Mouse (Mus musculus): Measurements from ENCODE around the gene Ccdc88b. TPM values are rescaled to one million over a fixed set of nuclear protein-coding genes. Genes with fewer than 3 reads are reported as not detected.

Gene Ccdc88b
- 58.3 and 173 TPM in 2 replicates for polyA plus RNA-seq (2012; ENCODE audit: low replicate concordance)

DNA sequence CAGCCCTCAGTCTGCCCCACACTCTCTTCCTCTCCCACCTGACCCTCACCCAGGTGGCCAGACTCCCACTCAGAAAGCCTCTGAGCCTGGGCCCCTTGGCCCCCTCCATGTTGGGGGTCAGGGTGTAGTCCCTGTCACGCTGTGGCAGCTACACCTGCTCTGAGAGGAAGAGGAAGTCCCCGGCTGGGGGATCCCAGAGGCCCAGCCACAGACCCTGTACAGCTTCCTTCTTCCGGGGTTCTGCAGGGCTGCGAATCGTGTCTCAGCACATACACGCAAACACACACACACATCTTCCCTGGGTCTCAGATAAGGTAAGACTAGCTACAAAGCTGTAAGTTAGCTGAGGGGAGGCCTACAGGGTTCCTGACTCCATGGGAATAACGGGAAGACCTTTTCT lies at the start of gene Ccdc88b:
TSS of gene Ccdc88b (minus strand) at position 181 of the 400 bp plus-strand sequence.

DNA sequence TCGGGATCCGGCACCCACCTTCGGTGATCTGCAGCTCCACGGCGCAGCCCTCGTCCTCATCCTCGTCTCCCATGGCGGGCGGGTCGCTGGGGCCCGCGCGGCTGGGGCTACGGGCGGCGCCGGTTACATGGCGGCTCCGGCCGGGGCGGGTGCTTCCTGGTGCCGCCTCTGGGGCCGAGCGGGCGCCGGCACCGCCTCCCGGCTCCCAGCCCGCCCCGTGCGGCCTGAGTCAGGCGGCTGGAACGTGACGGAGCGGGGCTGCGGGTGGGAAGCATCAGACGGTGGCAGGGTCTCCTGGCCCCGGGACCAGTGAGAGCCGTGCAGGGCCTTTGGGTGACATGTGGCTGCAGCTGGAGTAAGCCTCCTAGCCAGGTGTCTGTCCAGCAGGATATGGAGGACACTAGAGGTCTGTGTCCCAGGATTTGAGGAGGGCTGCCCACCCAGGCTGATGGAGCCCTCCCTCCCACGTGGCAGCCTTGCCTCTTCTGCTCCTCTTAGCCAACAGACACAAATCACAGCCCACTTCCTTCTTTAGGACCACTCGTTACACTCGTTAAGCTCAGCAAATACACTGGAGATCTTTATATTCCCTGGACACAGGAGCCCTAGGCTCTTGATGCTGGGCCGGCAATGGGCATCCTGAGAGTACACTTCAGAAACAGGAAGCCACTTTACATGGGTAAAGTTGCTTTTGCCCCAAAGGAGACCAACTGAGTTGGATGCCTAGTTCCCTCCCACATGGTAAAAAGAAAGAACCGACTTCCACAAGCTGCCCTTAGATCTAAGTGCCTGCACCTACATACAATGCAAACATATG lies 17.3 kb downstream of the Ccdc88b start, which contains the start of gene Rps6ka4:
TSS of gene Rps6ka4 (minus strand) at position 162 of the 817 bp plus-strand sequence.

Other genes starting within 250 kb of the Ccdc88b start
- 45.5 and 86.2 TPM in 2 replicates for gene Rps6ka4, start 17.6 kb downstream of the Ccdc88b start, polyA plus RNA-seq (2012; ENCODE audit: low replicate concordance)
- 109 and 179 TPM in 2 replicates for gene Trmt112, start 51.5 kb upstream of the Ccdc88b start, polyA plus RNA-seq (2012; ENCODE audit: low replicate concordance)
- gene Prdx5, start 51.9 kb upstream of the Ccdc88b start, polyA plus RNA-seq (2012; ENCODE audit: low replicate concordance): 235 and 243 TPM in 2 replicates
- gene Esrra, start 63.6 kb upstream of the Ccdc88b start, polyA plus RNA-seq (2012; ENCODE audit: low replicate concordance): 85.7 and 188 TPM in 2 replicates
- 0.13 TPM in 1 of 2 replicates, not detected in the other for gene Catsperz, start 67.2 kb upstream of the Ccdc88b start, polyA plus RNA-seq (2012; ENCODE audit: low replicate concordance)
- gene Kcnk4, start 76.3 kb upstream of the Ccdc88b start, polyA plus RNA-seq (2012; ENCODE audit: low replicate concordance): not detected in 2 replicates
- gene Bad, start 83.7 kb upstream of the Ccdc88b start, polyA plus RNA-seq (2012; ENCODE audit: low replicate concordance): 51.8 and 69.7 TPM in 2 replicates
- gene Gpr137, start 84.3 kb upstream of the Ccdc88b start, polyA plus RNA-seq (2012; ENCODE audit: low replicate concordance): 64.1 and 122 TPM in 2 replicates
- gene Ppp1r14b, start 116.8 kb upstream of the Ccdc88b start, polyA plus RNA-seq (2012; ENCODE audit: low replicate concordance): 184 and 260 TPM in 2 replicates
- 19.1 and 35.7 TPM in 2 replicates for gene Plcb3, start 118.3 kb upstream of the Ccdc88b start, polyA plus RNA-seq (2012; ENCODE audit: low replicate concordance)
- 149 and 301 TPM in 2 replicates for gene Fkbp2, start 122.3 kb upstream of the Ccdc88b start, polyA plus RNA-seq (2012; ENCODE audit: low replicate concordance)
- 55.0 and 101 TPM in 2 replicates for gene Vegfb, start 129.4 kb upstream of the Ccdc88b start, polyA plus RNA-seq (2012; ENCODE audit: low replicate concordance)
- 38.4 and 52.0 TPM in 2 replicates for gene Dnajc4, start 134.4 kb upstream of the Ccdc88b start, polyA plus RNA-seq (2012; ENCODE audit: low replicate concordance)
- 15.5 and 16.2 TPM in 2 replicates for gene Nudt22, start 137.9 kb upstream of the Ccdc88b start, polyA plus RNA-seq (2012; ENCODE audit: low replicate concordance)
- gene Trpt1, start 137.9 kb upstream of the Ccdc88b start, polyA plus RNA-seq (2012; ENCODE audit: low replicate concordance): 3.4 and 3.5 TPM in 2 replicates
- gene Fermt3, start 161.3 kb upstream of the Ccdc88b start, polyA plus RNA-seq (2012; ENCODE audit: low replicate concordance): 376 and 794 TPM in 2 replicates
- 21.6 and 62.7 TPM in 2 replicates for gene Stip1, start 181.8 kb upstream of the Ccdc88b start, polyA plus RNA-seq (2012; ENCODE audit: low replicate concordance)
- gene Macrod1, start 198.6 kb upstream of the Ccdc88b start, polyA plus RNA-seq (2012; ENCODE audit: low replicate concordance): 16.2 and 22.9 TPM in 2 replicates
- 0.04 TPM in 1 of 2 replicates, not detected in the other for gene Flrt1, start 247.5 kb upstream of the Ccdc88b start, polyA plus RNA-seq (2012; ENCODE audit: low replicate concordance)